Mouse (Mus musculus): ENCODE data around the gene Rpl23. TPM values are rescaled to one million over a fixed set of nuclear protein-coding genes. Genes with fewer than 3 reads are reported as not detected.

Rpl23 gene
- polyA plus RNA-seq, 1 experiment from 2014 or later: 695 TPM

DNA sequence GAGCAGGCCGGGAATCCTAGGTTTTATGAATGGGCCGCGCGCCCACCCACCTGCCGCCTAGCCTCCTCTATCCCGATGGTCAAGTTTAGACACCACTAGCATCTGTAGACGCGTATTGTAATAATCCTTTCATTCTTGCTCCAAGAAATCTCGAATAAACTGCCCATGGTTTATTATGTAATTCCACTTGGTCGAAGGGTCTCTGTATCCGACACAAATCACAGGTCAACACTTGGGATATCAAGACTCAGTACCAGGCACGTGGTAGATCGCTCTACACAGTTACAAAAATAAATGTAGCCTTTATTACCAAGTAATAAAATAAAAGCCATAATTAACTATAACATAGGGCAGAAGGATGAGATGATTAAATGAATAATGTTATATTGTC, 36.9 kb downstream of the Rpl23 start:
- Histone ChIP-seq H3K36me3 (ENCODE audit: control insufficient read depth, insufficient read depth, low read length) (peaks cover 38% of the 10 kb centered on the region), H3K4me3 (ENCODE audit: low read length) (peak overlapping the region; percentile 81), H3K27me3 (ENCODE audit: control insufficient read depth, insufficient read depth, low read length) (no peaks in the 10 kb centered on the region), H3K4me1 (ENCODE audit: control insufficient read depth, insufficient read depth, low read length) (peaks cover 19% of the 10 kb centered on the region), H3K9me3 (ENCODE audit: control insufficient read depth, low read length) (no peaks in the 10 kb centered on the region), H3K4me2 (replicated peaks; ENCODE audit: low read depth, low read length) (peak overlapping the region; percentile 53), H3K9ac (ENCODE audit: low read depth, low read length) (peak overlapping the region; percentile 72; the same call in 1 of the 2 replicates), H3K27ac (ENCODE audit: low read depth, low read length) (no peak overlapping the region)
- no peak; the same call in 1 of the 2 replicates for ATAC-seq (ENCODE audit: low FRiP score, low TSS enrichment)
- 11% methylated on average over 13 of the region's 13 CpGs for WGBS

GRCm38 (mm10) chr11:97744718-97745330, 37.4 kb downstream of the Rpl23 start:
- H3K27me3 ChIP-seq (ENCODE audit: control insufficient read depth, insufficient read depth, low read length): no peaks in the 10 kb centered on the region
- peak overlapping the region; percentile 89 for H3K27ac ChIP-seq (ENCODE audit: low read depth, low read length)
- peaks cover 33% of the 10 kb centered on the region for H3K36me3 ChIP-seq (ENCODE audit: control insufficient read depth, insufficient read depth, low read length)
- peak; percentile 96 for ATAC-seq (ENCODE audit: low FRiP score, low TSS enrichment)
- H3K4me1 ChIP-seq (ENCODE audit: control insufficient read depth, insufficient read depth, low read length): peaks cover 25% of the 10 kb centered on the region
- H3K9me3 ChIP-seq (ENCODE audit: control insufficient read depth, low read length): no peaks in the 10 kb centered on the region
- peak overlapping the region; percentile 72 for H3K9ac ChIP-seq (ENCODE audit: low read depth, low read length)
- peak overlapping the region; percentile 81 for H3K4me3 ChIP-seq (ENCODE audit: low read length)
- H3K4me2 ChIP-seq (replicated peaks; ENCODE audit: low read depth, low read length): peak overlapping the region; percentile 70
- under 1% methylated on average over 47 of the region's 57 CpGs for whole genome bisulfite sequencing

- Histone ChIP-seq H3K27ac (ENCODE audit: low read depth, low read length) (peak within 1 kb of the TSS; percentile 89), H3K4me1 (ENCODE audit: control insufficient read depth, insufficient read depth, low read length) (peaks cover 28% of the 10 kb centered on the region), H3K4me2 (replicated peaks; ENCODE audit: low read depth, low read length) (peak within 1 kb of the TSS; percentile 70), H3K36me3 (ENCODE audit: control insufficient read depth, insufficient read depth, low read length) (peaks cover 32% of the 10 kb centered on the region), H3K9me3 (ENCODE audit: control insufficient read depth, low read length) (no peaks in the 10 kb centered on the region), H3K27me3 (ENCODE audit: control insufficient read depth, insufficient read depth, low read length) (no peaks in the 10 kb centered on the region), H3K9ac (ENCODE audit: low read depth, low read length) (peak within 1 kb of the TSS; percentile 72), H3K4me3 (ENCODE audit: low read length) (peak within 1 kb of the TSS; percentile 81)
- WGBS: under 1% methylated on average over 57 of the region's 63 CpGs
- ATAC-seq (ENCODE audit: low FRiP score, low TSS enrichment): peak; percentile 36
Measured at GRCm38 (mm10) chr11:97744063-97744717, 38.0 kb downstream of the Rpl23 start, which contains the start of gene Pip4k2b. TSS of gene Pip4k2b (minus strand) at chr11:97744704.

GRCm38 (mm10) chr11:97743423-97743822, 38.8 kb downstream of the Rpl23 start:
- Histone ChIP-seq H3K36me3 (ENCODE audit: control insufficient read depth, insufficient read depth, low read length) (peaks cover 25% of the 10 kb centered on the region), H3K9ac (ENCODE audit: low read depth, low read length) (peak overlapping the region; percentile 72; the same call in 1 of the 2 replicates), H3K27ac (ENCODE audit: low read depth, low read length) (no peak overlapping the region; the same call in 1 of the 2 replicates), H3K27me3 (ENCODE audit: control insufficient read depth, insufficient read depth, low read length) (no peaks in the 10 kb centered on the region), H3K4me2 (replicated peaks; ENCODE audit: low read depth, low read length) (peak overlapping the region; percentile 70), H3K4me1 (ENCODE audit: control insufficient read depth, insufficient read depth, low read length) (peaks cover 28% of the 10 kb centered on the region), H3K4me3 (ENCODE audit: low read length) (peak overlapping the region; percentile 81), H3K9me3 (ENCODE audit: control insufficient read depth, low read length) (no peaks in the 10 kb centered on the region)
- no peak for ATAC-seq (ENCODE audit: low FRiP score, low TSS enrichment)
- WGBS: 34% methylated on average over 9 of the region's 9 CpGs

- peak overlapping the region; percentile 70 for H3K4me2 ChIP-seq (replicated peaks; ENCODE audit: low read depth, low read length)
- H3K9ac ChIP-seq (ENCODE audit: low read depth, low read length): no peak overlapping the region
- H3K4me3 ChIP-seq (ENCODE audit: low read length): peak overlapping the region; percentile 81; the same call in 1 of the 2 replicates
- H3K36me3 ChIP-seq (ENCODE audit: control insufficient read depth, insufficient read depth, low read length): peaks cover 18% of the 10 kb centered on the region
- H3K27ac ChIP-seq (ENCODE audit: low read depth, low read length): no peak overlapping the region
- H3K4me1 ChIP-seq (ENCODE audit: control insufficient read depth, insufficient read depth, low read length): peaks cover 28% of the 10 kb centered on the region
- no peaks in the 10 kb centered on the region for H3K9me3 ChIP-seq (ENCODE audit: control insufficient read depth, low read length)
- ATAC-seq (ENCODE audit: low FRiP score, low TSS enrichment): no peak
- H3K27me3 ChIP-seq (ENCODE audit: control insufficient read depth, insufficient read depth, low read length): no peaks in the 10 kb centered on the region
- WGBS: 84% methylated on average over 9 of the region's 9 CpGs
Measured at GRCm38 (mm10) chr11:97742591-97742990, 39.6 kb downstream of the Rpl23 start.

- H3K27me3 ChIP-seq (ENCODE audit: control insufficient read depth, insufficient read depth, low read length): no peaks in the 10 kb centered on the region
- peaks cover 13% of the 10 kb centered on the region for H3K36me3 ChIP-seq (ENCODE audit: control insufficient read depth, insufficient read depth, low read length)
- H3K4me3 ChIP-seq (ENCODE audit: low read length): no peak overlapping the region
- WGBS: 88% methylated on average over 5 of the region's 5 CpGs
- no peak overlapping the region for H3K9ac ChIP-seq (ENCODE audit: low read depth, low read length)
- ATAC-seq (ENCODE audit: low FRiP score, low TSS enrichment): no peak
- H3K4me2 ChIP-seq (replicated peaks; ENCODE audit: low read depth, low read length): no peak overlapping the region; the same call in 1 of the 2 replicates
- no peaks in the 10 kb centered on the region for H3K9me3 ChIP-seq (ENCODE audit: control insufficient read depth, low read length)
- no peak overlapping the region for H3K27ac ChIP-seq (ENCODE audit: low read depth, low read length)
- H3K4me1 ChIP-seq (ENCODE audit: control insufficient read depth, insufficient read depth, low read length): peaks cover 28% of the 10 kb centered on the region
Measured at GRCm38 (mm10) chr11:97742157-97742556, 40.1 kb downstream of the Rpl23 start.

DNA sequence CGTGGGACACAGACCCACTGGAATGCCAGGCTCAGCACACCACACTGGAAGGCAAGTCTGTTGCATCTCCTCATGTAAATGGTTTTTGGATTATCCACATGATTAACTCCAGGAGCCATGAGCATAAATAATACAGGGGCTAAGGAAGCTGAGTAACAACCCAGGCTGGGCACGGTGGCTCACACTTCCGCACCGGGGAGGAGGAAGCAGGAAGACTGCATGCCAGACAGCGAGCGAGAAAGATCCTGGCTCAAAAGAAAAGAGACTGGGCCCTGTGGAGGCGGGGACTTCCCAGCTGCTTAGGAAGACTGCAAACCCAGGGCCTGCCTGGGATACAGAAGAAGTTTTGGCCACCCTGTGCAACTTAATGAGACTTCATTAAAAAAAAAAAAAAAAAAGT, 42.0 kb downstream of the Rpl23 start:
- no peak overlapping the region for H3K4me3 ChIP-seq (ENCODE audit: low read length)
- H3K4me1 ChIP-seq (ENCODE audit: control insufficient read depth, insufficient read depth, low read length): peaks cover 28% of the 10 kb centered on the region
- no peaks in the 10 kb centered on the region for H3K9me3 ChIP-seq (ENCODE audit: control insufficient read depth, low read length)
- peak overlapping the region; percentile 69; the same call in 1 of the 2 replicates for H3K27ac ChIP-seq (ENCODE audit: low read depth, low read length)
- peak overlapping the region; percentile 12 for H3K4me2 ChIP-seq (replicated peaks; ENCODE audit: low read depth, low read length)
- H3K36me3 ChIP-seq (ENCODE audit: control insufficient read depth, insufficient read depth, low read length): no peaks in the 10 kb centered on the region
- H3K9ac ChIP-seq (ENCODE audit: low read depth, low read length): no peak overlapping the region
- 29% methylated on average over 7 of the region's 7 CpGs for WGBS
- H3K27me3 ChIP-seq (ENCODE audit: control insufficient read depth, insufficient read depth, low read length): no peaks in the 10 kb centered on the region
- no peak for ATAC-seq (ENCODE audit: low FRiP score, low TSS enrichment)

- Histone ChIP-seq H3K9me3 (ENCODE audit: control insufficient read depth, low read length) (no peaks in the 10 kb centered on the region), H3K4me3 (ENCODE audit: low read length) (no peak overlapping the region), H3K4me1 (ENCODE audit: control insufficient read depth, insufficient read depth, low read length) (peaks cover 30% of the 10 kb centered on the region), H3K4me2 (replicated peaks; ENCODE audit: low read depth, low read length) (no peak overlapping the region), H3K9ac (ENCODE audit: low read depth, low read length) (no peak overlapping the region), H3K27ac (ENCODE audit: low read depth, low read length) (no peak overlapping the region), H3K27me3 (ENCODE audit: control insufficient read depth, insufficient read depth, low read length) (no peaks in the 10 kb centered on the region), H3K36me3 (ENCODE audit: control insufficient read depth, insufficient read depth, low read length) (no peaks in the 10 kb centered on the region)
- no peak for ATAC-seq (ENCODE audit: low FRiP score, low TSS enrichment)
- 92% methylated on average over 3 of the region's 3 CpGs for whole genome bisulfite sequencing
Measured at GRCm38 (mm10) chr11:97739155-97739554, 43.1 kb downstream of the Rpl23 start.

- no peak overlapping the region for H3K27ac ChIP-seq (ENCODE audit: low read depth, low read length)
- no peak overlapping the region for H3K4me2 ChIP-seq (replicated peaks; ENCODE audit: low read depth, low read length)
- H3K36me3 ChIP-seq (ENCODE audit: control insufficient read depth, insufficient read depth, low read length): no peaks in the 10 kb centered on the region
- WGBS: 65% methylated on average over 6 of the region's 6 CpGs
- H3K27me3 ChIP-seq (ENCODE audit: control insufficient read depth, insufficient read depth, low read length): no peaks in the 10 kb centered on the region
- H3K4me3 ChIP-seq (ENCODE audit: low read length): no peak overlapping the region
- no peak overlapping the region for H3K9ac ChIP-seq (ENCODE audit: low read depth, low read length)
- no peak for ATAC-seq (ENCODE audit: low FRiP score, low TSS enrichment)
- no peaks in the 10 kb centered on the region for H3K9me3 ChIP-seq (ENCODE audit: control insufficient read depth, low read length)
- H3K4me1 ChIP-seq (ENCODE audit: control insufficient read depth, insufficient read depth, low read length): peaks cover 35% of the 10 kb centered on the region
Measured at GRCm38 (mm10) chr11:97738703-97739102, 43.5 kb downstream of the Rpl23 start.

Measured in kidney, embryonic 14.5 days (tissue).